Mouse (Mus musculus): ENCODE results near the gene Baz1b.

Gene Baz1b

GRCm38 (mm10) chr5:135233166-135233920 is 46.3 kb downstream of the Baz1b start:
- no peak for DNase-seq (ENCODE audit: low read depth in 1 of 2, low spot score in 2 of 2)

DNA sequence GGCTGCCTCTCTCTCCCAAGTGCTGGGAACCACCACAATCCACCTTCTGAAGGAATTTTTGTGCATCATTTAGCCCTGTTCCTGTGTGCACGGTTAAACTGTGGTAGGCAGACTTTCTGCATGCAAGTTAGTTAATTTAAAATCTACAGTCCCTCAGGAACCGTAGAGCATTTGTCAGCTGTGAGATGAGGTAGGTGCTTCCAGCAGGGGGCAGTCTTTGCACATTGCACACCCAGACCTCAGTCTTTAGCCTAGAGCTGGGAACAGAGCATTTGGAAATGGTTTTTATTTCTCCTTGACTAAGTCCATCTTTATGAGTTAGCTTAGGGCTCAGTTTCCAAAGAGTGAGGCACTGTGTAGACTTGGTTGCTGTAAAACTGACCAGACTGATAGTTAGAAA is 49.5 kb downstream of the Baz1b start:
- DNase-seq (ENCODE audit: low read depth in 1 of 2, low spot score in 2 of 2) = no peak

DNA sequence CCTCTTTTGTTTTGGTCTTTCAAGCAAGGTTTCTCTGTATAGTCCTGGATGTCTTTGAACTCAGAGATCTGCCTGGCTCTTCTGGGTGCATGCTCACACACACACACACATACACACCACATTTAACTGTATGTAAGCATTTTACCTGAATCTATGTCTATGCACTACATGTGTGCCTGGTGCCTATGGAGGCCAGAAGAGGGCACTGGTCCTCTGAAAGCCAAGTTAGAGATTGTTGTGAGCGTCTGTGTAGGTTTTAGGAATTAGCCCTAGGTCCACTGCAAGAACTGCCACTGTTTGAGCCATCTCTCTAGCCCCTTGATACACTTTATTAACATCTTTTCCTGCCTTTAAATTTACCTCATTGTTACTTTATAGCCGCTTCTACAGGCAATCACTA is 51.8 kb downstream of the Baz1b start:
- no peak for DNase-seq (ENCODE audit: low read depth in 1 of 2, low spot score in 2 of 2)

DNA sequence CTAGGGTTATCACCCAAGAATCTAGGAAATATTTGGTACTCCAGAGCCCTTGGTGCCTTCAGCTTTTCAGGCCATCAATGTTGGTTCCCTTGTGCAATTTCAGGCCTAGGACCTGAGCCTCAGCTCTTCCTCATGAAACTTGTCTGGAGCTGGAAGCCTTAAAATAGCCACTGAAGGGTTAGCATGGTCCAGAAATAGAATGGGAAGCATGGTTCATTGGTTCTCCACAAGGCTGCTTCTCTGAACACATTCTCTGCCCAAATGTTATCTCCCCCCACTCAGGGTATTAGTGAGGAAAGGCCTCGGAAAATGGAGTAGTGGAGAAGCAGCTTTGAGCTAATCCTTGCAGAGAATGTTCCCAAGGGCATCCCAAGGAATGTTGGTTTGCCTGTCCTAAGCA is 54.4 kb downstream of the Baz1b start:
- no peak for DNase-seq (ENCODE audit: low read depth in 1 of 2, low spot score in 2 of 2)

DNA sequence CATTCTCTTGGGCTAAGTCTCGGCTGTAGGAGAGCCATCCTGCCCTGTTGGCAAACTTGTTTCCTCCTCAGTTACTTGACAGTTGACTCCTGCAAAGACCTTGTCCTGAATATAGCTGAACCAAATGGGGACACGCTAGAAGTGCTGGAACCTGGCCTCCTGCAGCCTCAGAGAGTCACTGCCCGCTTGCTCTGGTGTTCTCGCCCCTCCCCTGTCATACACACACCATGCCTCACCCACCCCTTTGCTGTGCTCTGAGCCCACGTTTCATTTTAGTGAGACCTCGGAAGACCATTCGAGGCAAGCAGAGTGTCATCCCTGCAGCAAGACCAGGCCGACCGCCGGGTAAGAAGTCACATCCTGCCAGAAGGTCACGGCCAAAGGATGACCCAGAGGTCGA is 55.1 kb downstream of the Baz1b start:
- no peak for DNase-seq (ENCODE audit: low read depth in 1 of 2, low spot score in 2 of 2)

GRCm38 (mm10) chr5:135242608-135243007 is 55.5 kb downstream of the Baz1b start:
- DNase-seq (ENCODE audit: low read depth in 1 of 2, low spot score in 2 of 2) = no peak

DNA sequence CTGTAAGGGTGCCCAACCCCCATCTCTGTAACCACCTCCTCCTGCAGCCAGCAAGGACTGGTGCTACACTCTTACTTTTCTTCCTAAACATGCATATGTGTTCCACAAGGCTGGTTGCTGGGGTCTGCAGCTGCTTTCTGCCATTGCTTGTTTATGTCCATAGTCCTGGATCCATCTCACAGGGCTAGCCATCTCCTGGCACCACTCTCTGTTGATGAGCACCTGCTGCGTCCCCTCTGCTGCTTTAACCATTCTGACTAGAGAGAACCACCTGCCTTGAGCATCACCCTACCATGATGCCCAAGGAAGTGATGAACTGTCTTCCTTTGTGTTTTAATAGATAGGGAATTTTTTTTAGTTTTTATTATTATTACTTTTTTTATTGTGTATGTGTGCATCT is 56.1 kb downstream of the Baz1b start:
- no peak for DNase-seq (ENCODE audit: low read depth in 1 of 2, low spot score in 2 of 2)

DNA sequence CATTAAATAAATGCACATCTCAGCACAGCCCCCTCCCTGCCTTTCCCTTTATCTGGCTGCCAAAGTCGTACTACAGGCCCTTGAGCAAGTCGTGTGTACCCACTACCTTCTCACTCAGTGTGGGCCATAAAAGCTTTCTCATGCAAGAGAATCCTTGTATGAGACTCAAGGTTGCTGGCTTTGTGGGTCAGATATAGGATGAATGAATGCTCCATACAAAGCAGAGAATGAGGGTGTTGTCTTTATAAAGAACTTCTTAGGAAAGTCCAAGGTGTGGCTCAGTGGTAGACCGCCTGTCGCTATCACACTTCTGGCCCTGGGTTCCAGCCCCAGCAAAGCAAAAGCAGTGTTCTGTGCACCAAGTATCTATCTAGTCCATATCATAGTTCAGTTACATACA is 59.5 kb downstream of the Baz1b start:
- no peak for DNase-seq (ENCODE audit: low read depth in 1 of 2, low spot score in 2 of 2)

DNA sequence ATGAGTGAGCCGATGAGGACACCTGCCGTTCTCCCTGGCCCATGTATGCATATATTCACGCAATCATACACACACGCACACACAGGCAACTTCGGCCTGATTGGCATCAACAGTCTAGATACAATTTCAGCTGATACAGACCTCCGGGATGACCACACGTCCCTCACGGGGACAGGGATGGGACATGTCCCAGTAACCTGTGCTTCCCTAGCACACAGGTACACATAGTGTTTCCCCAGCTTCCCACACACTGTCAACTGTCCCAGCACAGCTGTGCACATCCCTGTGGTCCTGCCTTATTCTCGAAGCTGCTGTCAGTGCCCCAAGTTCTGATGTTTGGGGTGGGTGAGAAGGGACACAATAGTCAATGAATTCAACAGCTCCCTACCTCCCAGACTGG is 60.3 kb downstream of the Baz1b start:
- DNase-seq (ENCODE audit: low read depth in 1 of 2, low spot score in 2 of 2) = no peak

DNA sequence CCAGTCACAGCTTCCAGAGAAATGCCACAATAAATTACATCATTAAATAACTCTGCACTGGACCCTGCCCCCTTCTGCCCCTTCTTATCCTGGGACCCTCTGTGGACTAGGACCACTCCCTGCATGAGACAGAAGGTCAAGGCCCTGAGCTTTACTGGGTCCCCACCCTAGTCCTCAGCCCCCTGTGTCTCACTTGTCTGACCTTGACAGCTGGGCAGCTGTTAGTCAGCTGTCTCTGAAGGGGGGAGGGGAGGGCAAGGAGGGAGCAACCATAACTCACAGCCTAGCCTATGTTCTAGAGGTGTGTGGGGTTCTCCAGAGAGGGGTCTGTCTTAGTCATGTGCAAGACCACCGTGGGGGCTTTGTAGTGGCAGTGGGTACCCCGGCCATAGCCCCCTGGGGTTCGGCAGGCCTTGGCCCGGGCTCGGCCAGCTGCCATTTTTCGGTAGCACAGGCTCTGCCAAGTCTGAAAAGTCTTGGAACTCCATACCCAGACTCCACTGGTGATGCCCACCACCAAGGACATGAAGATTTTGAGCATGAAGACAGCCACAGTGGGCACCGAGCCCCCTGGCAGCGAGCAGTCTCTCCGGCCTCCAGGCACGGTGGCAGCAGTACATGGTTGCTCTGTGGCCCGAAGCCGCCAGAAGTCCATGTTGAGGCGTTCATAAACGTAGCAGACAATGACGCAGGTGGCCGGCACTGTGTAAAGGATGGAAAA is 62.1 kb downstream of the Baz1b start:
- no peak for DNase-seq (ENCODE audit: low read depth in 1 of 2, low spot score in 2 of 2)

DNA sequence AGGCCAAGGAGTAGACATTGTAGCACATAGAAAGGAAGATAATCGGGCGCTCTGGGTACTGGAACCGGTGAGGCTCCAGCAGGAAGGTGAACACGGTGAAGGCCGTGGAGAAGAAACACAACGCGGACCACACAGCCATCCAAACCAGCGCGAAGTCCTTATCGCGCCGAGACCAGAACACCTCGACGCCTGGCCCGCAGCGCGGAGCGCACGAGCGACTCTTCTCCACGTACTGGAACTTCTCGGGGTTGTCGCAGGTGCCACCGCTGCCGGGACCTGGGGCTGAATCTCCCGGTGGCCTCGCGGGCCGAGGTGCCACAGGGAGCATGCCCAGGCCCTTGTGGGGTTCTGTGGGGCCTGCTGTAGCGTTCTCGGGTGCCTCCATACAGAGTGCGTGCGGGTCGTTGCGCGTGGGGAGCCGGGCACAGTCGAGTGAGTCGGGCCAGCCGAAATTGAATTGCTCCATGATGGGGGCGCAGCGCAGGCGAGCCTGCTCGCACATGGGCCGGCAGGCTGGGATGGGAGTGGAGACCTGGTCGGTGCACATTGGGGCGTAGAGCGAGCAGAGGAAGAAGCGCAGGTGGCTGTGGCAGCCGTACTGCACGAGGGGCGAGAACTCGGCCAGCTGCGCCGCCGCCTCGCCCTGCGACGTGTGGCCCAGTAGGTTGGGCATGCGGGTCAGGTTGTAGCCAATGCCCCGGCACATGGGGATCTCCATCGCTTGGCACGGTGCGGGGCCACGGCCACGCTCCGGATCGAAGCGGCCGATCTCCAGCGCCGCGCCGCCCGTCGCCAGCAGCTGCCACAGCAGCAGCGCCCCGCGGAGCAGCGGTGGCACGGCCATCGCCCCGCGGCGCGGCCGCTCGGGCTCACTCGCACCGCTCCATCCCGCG is 63.4 kb downstream of the Baz1b start:
- no peak for DNase-seq (ENCODE audit: low read depth in 1 of 2, low spot score in 2 of 2)

- peak in 1 of 2 experiments; percentile 31 for DNase-seq (ENCODE audit: low read depth in 1 of 2, low spot score in 2 of 2)
Measured at GRCm38 (mm10) chr5:135251079-135251454, 64.0 kb downstream of the Baz1b start, which contains the start of gene Fzd9. Gene Fzd9 (minus strand): TSS chr5:135251230.

DNA sequence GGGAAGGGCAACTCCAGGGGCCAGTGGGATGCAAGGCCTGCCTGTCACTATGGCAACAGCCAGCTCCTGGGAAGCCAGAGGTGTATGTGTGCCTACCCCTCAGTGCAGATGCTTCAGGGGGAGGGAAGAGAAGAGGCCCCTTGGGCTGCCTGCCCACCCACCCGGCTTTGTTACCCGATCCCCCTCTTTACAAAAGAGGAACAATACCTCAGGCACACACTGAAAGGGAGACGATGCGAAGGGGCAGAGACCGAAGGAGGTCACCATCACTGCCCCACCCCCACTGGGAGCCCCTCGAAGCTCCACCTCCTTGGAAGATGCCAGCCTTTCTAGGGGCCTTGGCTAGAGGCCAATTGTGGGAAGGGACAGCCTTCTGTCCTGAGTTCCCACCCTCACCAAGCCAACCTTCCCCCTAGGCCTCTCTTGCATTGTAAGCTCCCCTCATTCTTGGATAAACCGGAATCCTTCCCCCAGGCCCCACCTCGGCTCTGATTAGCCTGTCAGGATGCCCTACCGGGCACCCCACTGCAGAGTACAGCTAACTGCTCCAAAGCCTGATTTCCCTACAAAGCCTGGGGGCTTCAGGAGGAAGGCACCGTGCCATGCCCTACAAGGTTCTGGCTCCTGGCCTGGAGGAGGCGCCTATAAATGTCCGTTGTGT is 66.8 kb downstream of the Baz1b start:
- DNase-seq (ENCODE audit: low read depth in 1 of 2, low spot score in 2 of 2) = no peak

GRCm38 (mm10) chr5:135256166-135256565 is 69.1 kb downstream of the Baz1b start:
- no peak for DNase-seq (ENCODE audit: low read depth in 1 of 2, low spot score in 2 of 2)

- DNase-seq (ENCODE audit: low read depth in 1 of 2, low spot score in 2 of 2) = no peak
Measured at GRCm38 (mm10) chr5:135257559-135257958, 70.5 kb downstream of the Baz1b start.

DNA sequence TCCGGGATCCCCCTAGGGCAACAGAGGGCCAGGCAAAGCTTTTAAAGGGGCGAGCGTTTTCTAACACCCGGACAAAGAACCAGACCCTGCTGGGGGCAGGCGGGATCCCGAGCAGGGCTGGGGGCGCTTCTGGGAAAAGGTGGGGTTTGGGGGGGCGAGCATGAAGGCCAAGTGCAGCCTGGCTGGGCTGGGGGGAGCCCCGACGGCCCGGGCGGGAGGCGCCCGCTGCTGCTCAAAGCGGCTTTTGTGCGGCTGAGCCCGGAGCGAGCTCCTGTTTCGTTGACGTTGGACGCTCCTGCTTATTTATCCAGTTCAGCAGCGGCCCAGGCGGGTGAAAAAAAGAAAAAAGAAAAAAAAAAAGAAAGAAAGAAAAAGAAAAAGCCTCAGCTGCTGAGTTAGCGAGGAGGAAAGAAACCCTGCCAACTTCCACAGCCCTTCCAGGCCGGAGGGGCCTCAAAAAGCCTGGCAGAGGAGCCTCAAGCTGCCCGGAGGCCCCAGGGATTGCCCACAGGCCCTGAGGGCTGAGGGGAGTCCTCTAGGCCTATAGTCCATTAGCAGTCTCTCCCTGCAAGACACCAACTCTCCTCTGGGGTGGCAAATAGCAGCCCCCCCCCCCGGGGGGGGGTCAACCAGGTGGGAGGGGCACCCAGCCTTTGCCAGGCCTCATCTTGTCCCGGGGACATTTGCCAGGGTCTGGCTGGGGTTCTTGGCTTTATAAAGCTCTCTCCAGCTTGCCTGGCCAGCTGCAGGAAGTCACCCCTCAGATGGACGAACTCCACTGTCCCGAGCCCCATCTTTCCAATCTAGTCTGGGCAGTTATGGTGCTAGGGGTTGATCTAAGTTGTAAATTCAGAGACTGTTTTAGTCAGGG is 71.5 kb downstream of the Baz1b start:
- DNase-seq (ENCODE audit: low read depth in 1 of 2, low spot score in 2 of 2) = no peak

DNA sequence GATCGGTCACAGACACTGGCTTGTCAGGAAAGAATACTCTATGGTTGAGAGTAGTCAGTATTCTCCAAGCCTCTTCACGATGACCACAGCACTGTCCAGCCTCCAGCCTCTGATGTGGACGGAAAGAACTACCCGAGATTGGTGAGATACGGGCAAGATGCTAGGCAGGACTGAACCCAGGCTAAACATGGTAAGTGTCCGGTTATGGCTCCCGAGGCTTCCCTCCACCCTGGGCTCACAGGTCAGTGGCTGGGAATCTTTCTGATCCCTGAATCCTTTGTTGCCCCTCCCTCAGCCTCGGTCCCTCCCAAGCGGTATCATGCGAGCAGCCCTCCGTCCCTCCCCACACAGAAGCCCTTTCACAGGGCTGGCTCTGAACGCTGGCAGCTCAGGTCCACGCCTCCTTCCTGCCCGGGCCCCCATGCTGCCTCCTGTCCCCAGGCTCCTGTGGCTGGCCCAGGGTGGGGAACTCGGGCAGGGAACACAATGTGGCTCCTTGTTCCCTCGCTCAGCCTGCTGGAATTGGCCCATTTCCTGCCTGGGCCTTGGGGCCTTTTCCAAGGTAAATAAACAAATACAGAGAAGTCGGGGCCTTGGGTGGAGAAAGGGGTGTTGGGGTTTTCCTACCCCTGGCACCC is 76.9 kb downstream of the Baz1b start:
- DNase-seq (ENCODE audit: low read depth in 1 of 2, low spot score in 2 of 2) = no peak

- DNase-seq (ENCODE audit: low read depth in 1 of 2, low spot score in 2 of 2) = peak; percentile 7 to 48
Measured at GRCm38 (mm10) chr5:135264548-135264947, 77.5 kb downstream of the Baz1b start.

- DNase-seq (ENCODE audit: low read depth in 1 of 2, low spot score in 2 of 2) = no peak
Measured at GRCm38 (mm10) chr5:135269451-135269850, 82.4 kb downstream of the Baz1b start.

DNA sequence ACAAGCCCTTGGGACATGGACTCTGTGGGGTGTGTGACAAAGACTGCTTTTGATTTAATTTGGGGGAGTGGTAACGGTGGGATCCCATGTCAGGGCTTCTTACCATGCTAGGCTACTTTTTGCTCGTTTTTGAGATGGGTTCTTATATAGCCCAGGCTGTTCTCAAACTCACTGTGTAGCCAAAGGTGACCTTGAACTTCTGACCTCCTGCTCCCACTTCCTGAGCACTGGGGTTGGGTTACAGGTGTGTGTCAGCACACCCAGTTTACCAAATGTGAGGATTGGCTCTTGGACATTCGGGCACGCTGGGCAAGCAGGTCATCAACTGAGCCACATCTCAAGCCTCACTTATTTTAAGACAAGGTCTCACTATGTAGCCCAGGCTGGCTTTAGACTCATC is 83.3 kb downstream of the Baz1b start:
- no peak for DNase-seq (ENCODE audit: low read depth in 1 of 2, low spot score in 2 of 2)

Data from monocyte, adult 2 months (primary cell).